Mouse (Mus musculus): ENCODE measurements at regions not wholly inside any gene's neighbourhood (a gene's known extent, or its start where the extent isn't known, plus 50 kb on each side); places are given as distances from the start of the nearest gene placed in this dataset.
A peak's percentile ranks its signal among the peaks of the same experiment; 100 is the strongest.

DNA sequence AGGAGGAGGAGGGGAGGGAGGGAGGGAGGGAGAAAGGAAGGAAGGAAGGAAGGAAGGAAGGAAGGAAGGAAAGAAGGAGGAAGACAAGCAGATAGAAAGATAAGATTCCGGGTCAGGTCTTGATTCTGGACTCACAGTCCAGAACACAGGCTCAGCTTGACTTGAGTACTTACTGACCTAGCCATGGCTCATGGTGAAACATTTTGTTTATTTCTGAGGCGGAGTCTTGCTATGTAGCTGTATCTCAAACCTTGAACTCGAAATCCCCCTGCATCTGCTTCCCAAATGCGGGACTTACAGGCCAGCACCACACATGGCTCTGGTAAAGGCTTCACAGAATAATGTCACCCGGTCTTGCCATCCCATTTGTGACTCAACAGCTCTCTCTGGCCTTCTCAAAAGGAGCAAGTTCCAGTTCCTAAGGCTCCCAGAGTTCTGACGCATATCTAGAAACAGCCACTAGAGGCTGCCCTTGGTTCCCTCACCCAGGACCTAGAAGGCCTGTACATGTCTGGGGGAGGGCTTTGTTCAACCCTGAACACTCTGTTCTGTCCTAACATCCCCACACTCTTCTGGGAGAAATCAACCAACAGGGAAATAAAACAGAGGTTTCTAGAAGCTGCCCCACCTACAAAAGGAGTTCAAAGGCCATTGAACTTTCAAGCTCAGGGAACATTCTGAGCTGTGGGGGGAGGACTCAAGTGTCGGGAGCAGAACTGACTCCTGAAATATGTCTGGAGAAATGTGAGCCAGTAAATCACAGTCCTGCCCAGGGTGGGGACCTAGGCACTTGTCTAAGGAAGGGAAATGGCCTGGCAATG, 56.2 kb upstream of the Akap13 start:
- TF ChIP-seq CTCF (conservative IDR thresholded peaks at IDR 0.05; ENCODE audit: low read length) (peak; percentile 44), NANOG (IDR thresholded peaks at IDR 0.05; ENCODE audit: borderline replicate concordance, low read length) (no peak), POU5F1 (IDR thresholded peaks at IDR 0.05; ENCODE audit: borderline replicate concordance, low read length) (no peak)

Data from E14TG2a.4 (cell line).